Mouse (Mus musculus): Measurements from ENCODE around the gene Thoc5. TPM values are rescaled to one million over a fixed set of nuclear protein-coding genes. Genes with fewer than 3 reads are reported as not detected.
A peak's percentile ranks its signal among the peaks of the same experiment; 100 is the strongest.

Gene Thoc5
- total RNA-seq, 2 experiments from 2014 or later: 2.7 to 17.1 TPM

DNA sequence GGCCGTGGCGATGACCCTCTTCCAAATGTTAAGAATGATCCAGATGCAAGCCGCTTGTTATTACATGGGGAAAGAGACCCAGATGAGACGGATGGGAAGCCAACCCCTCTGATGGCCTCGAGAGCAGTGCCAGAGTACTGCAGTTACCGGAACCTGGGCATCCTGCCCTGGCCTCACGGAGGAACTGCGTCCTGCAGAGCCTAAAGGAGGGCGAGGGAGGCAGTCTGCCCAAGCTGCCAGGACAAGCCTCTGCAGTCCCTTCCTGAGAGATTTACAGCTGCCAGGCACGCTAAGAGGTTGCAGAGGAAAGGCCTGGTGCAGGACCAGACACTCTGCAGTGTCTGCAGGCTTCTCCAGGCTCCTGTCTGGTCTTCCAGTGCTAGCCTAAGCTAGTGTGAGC is 73.3 kb downstream of the Thoc5 start:
- no peak for ATAC-seq (replicated peaks; ENCODE audit: low FRiP score, poor library complexity, severe bottlenecking)

DNA sequence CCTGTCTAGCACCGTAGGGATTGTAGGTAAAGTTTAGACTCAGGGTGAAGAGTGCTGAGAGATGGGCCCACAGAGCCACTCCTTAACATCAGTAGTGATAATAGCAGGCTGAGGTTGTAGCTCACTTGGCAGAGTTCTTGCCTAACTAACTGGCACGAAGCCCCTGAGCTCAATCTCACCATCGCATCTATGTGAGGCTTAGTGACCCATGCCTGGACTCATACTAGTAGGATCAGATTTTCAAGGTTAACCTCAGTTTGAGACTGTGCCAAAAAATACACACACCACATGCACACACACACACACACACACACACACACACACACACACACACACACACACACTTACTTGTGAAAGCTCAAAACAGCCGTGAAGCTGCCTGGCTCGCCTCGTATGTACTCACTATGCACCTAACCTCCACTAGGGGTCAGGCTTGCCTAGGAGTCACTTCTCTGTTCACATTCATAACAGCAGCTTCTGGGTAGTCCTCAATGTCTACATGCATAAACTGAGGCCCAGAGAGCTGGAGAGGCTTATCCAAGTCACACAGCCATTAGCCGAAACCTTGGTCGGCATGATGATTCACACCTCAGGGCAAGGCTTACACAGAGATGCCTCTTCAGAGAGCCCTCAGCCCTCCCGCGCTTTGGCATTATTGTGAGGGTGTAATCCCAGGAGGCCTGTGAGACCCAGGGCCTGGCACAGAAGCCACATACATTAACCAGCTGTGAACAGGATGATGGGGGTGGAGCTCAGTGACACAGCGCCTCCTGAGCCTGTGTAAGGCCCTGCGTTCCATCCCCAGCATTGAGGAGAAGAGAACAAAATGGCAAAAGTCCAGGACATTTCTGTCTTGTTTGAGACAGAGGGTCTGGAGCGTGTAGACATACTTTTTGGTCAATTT is 78.1 kb downstream of the Thoc5 start:
- ATAC-seq (replicated peaks; ENCODE audit: low FRiP score, poor library complexity, severe bottlenecking): peak; percentile 92

DNA sequence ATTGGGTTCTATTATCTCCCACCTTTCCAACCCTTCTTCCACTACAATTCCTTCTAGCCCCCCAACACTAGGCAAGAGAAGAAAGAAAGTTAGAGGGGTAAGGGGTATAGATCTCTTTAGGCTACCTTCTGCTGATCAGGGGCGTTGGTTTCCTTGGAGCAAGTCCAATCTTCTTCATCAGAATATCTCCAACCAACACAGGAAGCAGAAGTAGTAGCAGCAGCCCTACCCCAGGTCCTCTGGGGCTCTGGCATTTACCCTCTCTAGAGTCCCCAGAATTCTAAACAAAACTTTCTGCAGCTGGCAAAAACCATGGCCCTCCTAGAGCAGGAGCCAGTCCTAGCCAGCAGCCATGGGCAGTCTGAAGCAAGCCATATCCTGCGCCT is 78.7 kb downstream of the Thoc5 start:
- no peak for ATAC-seq (replicated peaks; ENCODE audit: low FRiP score, poor library complexity, severe bottlenecking)

DNA sequence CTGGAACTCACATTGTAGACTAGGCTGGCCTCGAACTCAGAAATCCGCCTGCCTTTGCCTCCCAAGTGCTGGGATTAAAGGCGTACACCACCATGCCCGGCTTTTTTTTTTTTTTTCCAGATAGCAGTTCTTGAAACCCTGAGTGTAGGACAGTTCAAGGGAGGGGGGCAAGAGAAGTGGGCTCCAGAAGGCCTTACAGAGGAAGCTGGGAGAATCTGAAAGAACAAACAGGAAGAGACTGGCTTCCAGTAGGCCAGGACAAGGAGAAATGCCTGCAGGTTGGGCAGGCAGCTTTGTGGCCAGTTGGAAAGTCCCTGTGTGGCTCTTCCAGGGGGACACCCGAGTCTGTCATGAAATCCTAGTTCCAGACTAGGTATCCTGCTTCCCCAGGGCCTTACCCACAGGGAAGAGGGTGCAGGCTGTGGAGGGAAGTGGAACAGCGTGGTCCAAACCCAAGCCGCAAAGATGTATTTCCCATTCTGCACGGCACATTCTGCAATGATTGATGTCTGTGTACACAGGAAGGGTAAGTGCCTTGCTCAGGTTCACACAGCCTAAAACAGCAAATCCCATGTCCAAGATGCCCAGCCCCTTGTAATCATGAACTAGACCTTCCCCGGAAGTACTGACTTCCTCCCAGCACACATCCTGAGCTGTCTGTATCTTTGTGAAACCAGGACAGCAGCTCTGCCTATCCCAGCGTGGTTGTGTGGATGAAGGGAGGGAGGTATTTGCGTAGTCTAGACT is 79.4 kb downstream of the Thoc5 start:
- no peak for ATAC-seq (replicated peaks; ENCODE audit: low FRiP score, poor library complexity, severe bottlenecking)

- peak; percentile 53; the same call in 1 of the 2 replicates for ATAC-seq (replicated peaks; ENCODE audit: low FRiP score, poor library complexity, severe bottlenecking)
Observed at GRCm38 (mm10) chr11:4975623-4976022, 80.5 kb downstream of the Thoc5 start.

Other genes starting within 250 kb of the Thoc5 start
- gene Uqcr10, start 191.0 kb upstream of the Thoc5 start, total RNA-seq (2015; ENCODE audit: low replicate concordance): 44.0 and 50.6 TPM in 2 replicates
- 12.3 and 48.8 TPM in 2 replicates for gene Uqcr10, start 191.0 kb upstream of the Thoc5 start, total RNA-seq (2017; ENCODE audit: low replicate concordance)
- 10.7 and 15.0 TPM in 2 replicates for gene Zmat5, start 190.6 kb upstream of the Thoc5 start, total RNA-seq (2015; ENCODE audit: low replicate concordance)
- 2.1 and 2.7 TPM in 2 replicates for gene Zmat5, start 190.6 kb upstream of the Thoc5 start, total RNA-seq (2017; ENCODE audit: low replicate concordance)
- 0.58 TPM in 1 of 2 replicates, not detected in the other for gene Cabp7, start 148.5 kb upstream of the Thoc5 start, total RNA-seq (2015; ENCODE audit: low replicate concordance)
- 0.98 TPM in 1 of 2 replicates, not detected in the other for gene Cabp7, start 148.5 kb upstream of the Thoc5 start, total RNA-seq (2017; ENCODE audit: low replicate concordance)
- gene Nf2, start 45.8 kb upstream of the Thoc5 start, total RNA-seq (2015; ENCODE audit: low replicate concordance): 2.1 and 6.7 TPM in 2 replicates
- 16.4 and 20.6 TPM in 2 replicates for gene Nf2, start 45.8 kb upstream of the Thoc5 start, total RNA-seq (2017; ENCODE audit: low replicate concordance)
- gene Nipsnap1, start 21.4 kb upstream of the Thoc5 start, total RNA-seq (2015; ENCODE audit: low replicate concordance): 0.42 and 4.0 TPM in 2 replicates
- 1.0 and 2.4 TPM in 2 replicates for gene Nipsnap1, start 21.4 kb upstream of the Thoc5 start, total RNA-seq (2017; ENCODE audit: low replicate concordance)
- gene Nefh, start 52.7 kb downstream of the Thoc5 start, total RNA-seq (2015; ENCODE audit: low replicate concordance): 0.77 and 3.1 TPM in 2 replicates
- gene Nefh, start 52.7 kb downstream of the Thoc5 start, total RNA-seq (2017; ENCODE audit: low replicate concordance): 0.70 and 1.8 TPM in 2 replicates
- gene Ap1b1, start 91.5 kb downstream of the Thoc5 start, total RNA-seq (2015; ENCODE audit: low replicate concordance): 20.4 and 23.0 TPM in 2 replicates
- gene Ap1b1, start 91.5 kb downstream of the Thoc5 start, total RNA-seq (2017; ENCODE audit: low replicate concordance): 53.6 and 106 TPM in 2 replicates
- not detected in 2 replicates for gene Rasl10a, start 162.8 kb downstream of the Thoc5 start, total RNA-seq (2015; ENCODE audit: low replicate concordance)
- gene Rasl10a, start 162.8 kb downstream of the Thoc5 start, total RNA-seq (2017; ENCODE audit: low replicate concordance): not detected in 2 replicates
- gene Gas2l1, start 170.0 kb downstream of the Thoc5 start, total RNA-seq (2015; ENCODE audit: low replicate concordance): 0.58 TPM in 1 of 2 replicates, not detected in the other
- gene Gas2l1, start 170.0 kb downstream of the Thoc5 start, total RNA-seq (2017; ENCODE audit: low replicate concordance): 0.34 and 0.56 TPM in 2 replicates
- gene Rhbdd3, start 203.6 kb downstream of the Thoc5 start, total RNA-seq (2015; ENCODE audit: low replicate concordance): 5.6 and 9.2 TPM in 2 replicates
- 4.5 and 10.9 TPM in 2 replicates for gene Rhbdd3, start 203.6 kb downstream of the Thoc5 start, total RNA-seq (2017; ENCODE audit: low replicate concordance)
- 139 and 186 TPM in 2 replicates for gene Ewsr1, start 203.9 kb downstream of the Thoc5 start, total RNA-seq (2015; ENCODE audit: low replicate concordance)
- gene Ewsr1, start 203.9 kb downstream of the Thoc5 start, total RNA-seq (2017; ENCODE audit: low replicate concordance): 453 and 581 TPM in 2 replicates